Mouse (Mus musculus) intestine, embryonic 14.5 days (tissue): ENCODE measurements at regions not wholly inside any gene's neighbourhood (a gene's known extent, or its start where the extent isn't known, plus 50 kb on each side); places are given as distances from the start of the nearest gene placed in this dataset.

Experiments
- ATAC-seq: fragments of 200-750 bp; cut with Nextera tagmentation; replicated peaks from 2 replicates; pipeline ENCODE4 v1.8.0; 2017; ENCODE audit warnings: low read depth, moderate number of reproducible peaks, moderate TSS enrichment, moderate library complexity; ENCODE audit not compliant: low FRiP score, low TSS enrichment
- DNase-seq: peaks from one replicate; pipeline ENCODE4 v3.0.0-alpha.2; 2018; ENCODE audit warnings: low spot score
- H3K27ac ChIP-seq: fragments of 300-500 bp; sonication (generic); 2 replicates; pipeline ENCODE4 v1.5.1; 2014; ENCODE audit warnings: low read depth, mild to moderate bottlenecking, control low read depth
- H3K27me3 ChIP-seq: fragments of 300-500 bp; sonication (generic); replicated peaks from 2 replicates; pipeline ENCODE4 v1.6.1; 2014; ENCODE audit warnings: low read length, control low read depth; ENCODE audit not compliant: control insufficient read depth, insufficient read depth
- H3K36me3 ChIP-seq: fragments of 300-500 bp; sonication (generic); 2 replicates; pipeline ENCODE4 v1.6.1; 2014; ENCODE audit warnings: low read length, control low read depth; ENCODE audit not compliant: control insufficient read depth, insufficient read depth
- H3K4me1 ChIP-seq: fragments of 300-500 bp; sonication (generic); replicated peaks from 2 replicates; pipeline ENCODE4 v1.6.1; 2014; ENCODE audit warnings: low read length, control low read depth, mixed read lengths; ENCODE audit not compliant: control insufficient read depth, insufficient read depth
- H3K4me2 ChIP-seq: fragments of 300-500 bp; sonication (generic); 2 replicates; pipeline ENCODE4 v1.6.1; 2014; ENCODE audit warnings: low read length
- H3K4me3 ChIP-seq: fragments of 300-500 bp; sonication (generic); 2 replicates; pipeline ENCODE4 v1.5.1; 2014; ENCODE audit warnings: low read depth, low read length, control low read depth, mixed read lengths
- H3K9ac ChIP-seq: fragments of 300-500 bp; sonication (generic); 2 replicates; pipeline ENCODE4 v1.6.1; 2014; ENCODE audit warnings: mild to moderate bottlenecking, low read length
- H3K9me3 ChIP-seq: fragments of 300-500 bp; sonication (generic); 2 replicates; pipeline ENCODE4 v1.6.1; 2016; ENCODE audit warnings: low read length, control low read depth; ENCODE audit not compliant: control insufficient read depth
- WGBS: fragments of 180-500 bp; shearing (Covaris S2); extraction: QIAGEN DNeasy Blood & Tissue Kit; methylation state at CpG from one replicate; pipeline ENCODE4 v1.1.7; 2014; 5-methylcytosine and 5-hydroxymethylcytosine counted together

DNA sequence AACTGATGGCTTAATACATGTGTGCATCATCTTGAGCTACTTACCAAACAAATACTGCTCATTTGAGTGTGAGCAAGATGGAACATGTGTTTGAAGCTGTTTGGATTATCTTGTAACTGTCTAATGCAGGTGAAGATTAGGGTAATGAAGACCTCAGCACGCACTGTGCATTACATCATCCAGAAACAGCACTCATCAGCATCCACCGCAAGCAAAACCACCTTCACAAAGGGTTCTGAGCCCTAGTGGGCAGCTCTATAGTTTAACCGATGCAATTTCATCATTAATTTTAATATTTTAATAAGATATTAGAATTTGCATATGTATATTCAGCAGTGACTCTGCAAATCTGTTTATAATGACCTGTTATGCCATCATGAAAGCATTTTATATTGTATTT lies 664.1 kb downstream of the Lrriq3 start:
- 86% methylated on average over 3 of the region's 3 CpGs for WGBS
- no peak overlapping the region for H3K27ac ChIP-seq
- no peaks in the 10 kb centered on the region for H3K9me3 ChIP-seq
- H3K4me2 ChIP-seq = no peak overlapping the region
- no peaks in the 10 kb centered on the region for H3K27me3 ChIP-seq
- ATAC-seq (no peak), DNase-seq (no peak)
- no peaks in the 10 kb centered on the region for H3K36me3 ChIP-seq
- H3K9ac ChIP-seq = no peak overlapping the region
- no peak overlapping the region for H3K4me3 ChIP-seq
- H3K4me1 ChIP-seq = no peaks in the 10 kb centered on the region

- no peak for ATAC-seq
- H3K4me3 ChIP-seq = no peak overlapping the region
- H3K9ac ChIP-seq = no peak overlapping the region
- no peaks in the 10 kb centered on the region for H3K9me3 ChIP-seq
- no peak overlapping the region for H3K4me2 ChIP-seq
- no peaks in the 10 kb centered on the region for H3K36me3 ChIP-seq
- 87% methylated on average over 1 of the region's 1 CpGs for WGBS
- H3K4me1 ChIP-seq = no peaks in the 10 kb centered on the region
- H3K27ac ChIP-seq = no peak overlapping the region
- no peaks in the 10 kb centered on the region for H3K27me3 ChIP-seq
- DNase-seq = no peak
Measured at GRCm38 (mm10) chr3:155776019-155776418, 682.8 kb downstream of the Lrriq3 start.

GRCm38 (mm10) chr3:155777025-155777424 lies 683.8 kb downstream of the Lrriq3 start:
- Histone ChIP-seq H3K27me3 (no peaks in the 10 kb centered on the region), H3K36me3 (no peaks in the 10 kb centered on the region), H3K4me2 (no peak overlapping the region), H3K4me3 (no peak overlapping the region), H3K4me1 (no peaks in the 10 kb centered on the region), H3K9ac (no peak overlapping the region), H3K9me3 (no peaks in the 10 kb centered on the region), H3K27ac (no peak overlapping the region)
- no peak for DNase-seq
- peak; percentile 64; the same call in 1 of the 2 replicates for ATAC-seq
- WGBS = 57% methylated on average over 1 of the region's 1 CpGs

- no peak for ATAC-seq
- Histone ChIP-seq H3K4me2 (no peak overlapping the region), H3K9ac (no peak overlapping the region), H3K36me3 (no peaks in the 10 kb centered on the region), H3K27me3 (no peaks in the 10 kb centered on the region), H3K4me1 (no peaks in the 10 kb centered on the region), H3K9me3 (no peaks in the 10 kb centered on the region), H3K27ac (no peak overlapping the region), H3K4me3 (no peak overlapping the region)
- 39% methylated on average over 2 of the region's 2 CpGs for WGBS
- DNase-seq = no peak
Measured at GRCm38 (mm10) chr3:155815693-155816092, 722.5 kb downstream of the Lrriq3 start.

DNA sequence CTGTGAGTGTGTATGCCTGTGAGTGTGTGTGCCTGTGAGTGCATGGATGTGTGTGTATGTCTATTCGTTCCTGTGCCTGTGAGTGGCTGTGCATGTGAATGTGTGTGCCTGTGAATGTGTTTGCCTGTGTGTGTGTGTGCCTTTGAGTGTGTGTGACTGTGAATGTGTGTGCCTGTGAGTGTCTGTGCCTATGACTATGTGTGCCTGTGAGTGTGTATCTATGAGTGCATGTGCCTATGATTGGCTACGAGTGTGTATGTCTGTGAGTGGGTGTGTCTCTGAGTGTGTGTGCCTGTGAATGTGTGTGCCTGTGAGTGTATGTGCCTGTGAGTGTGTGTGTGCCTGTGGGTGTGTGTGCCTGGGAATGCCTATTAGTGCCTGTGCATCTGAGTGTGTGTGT lies 731.6 kb downstream of the Lrriq3 start:
- WGBS = 89% methylated on average over 2 of the region's 2 CpGs
- H3K9me3 ChIP-seq = no peaks in the 10 kb centered on the region
- DNase-seq (no peak), ATAC-seq (no peak)
- no peak overlapping the region for H3K4me3 ChIP-seq
- no peak overlapping the region for H3K9ac ChIP-seq
- no peaks in the 10 kb centered on the region for H3K4me1 ChIP-seq
- no peak overlapping the region for H3K27ac ChIP-seq
- no peaks in the 10 kb centered on the region for H3K36me3 ChIP-seq
- H3K4me2 ChIP-seq = no peak overlapping the region
- H3K27me3 ChIP-seq = no peaks in the 10 kb centered on the region

- Histone ChIP-seq H3K4me2 (no peak overlapping the region), H3K27ac (no peak overlapping the region), H3K4me1 (no peaks in the 10 kb centered on the region), H3K4me3 (no peak overlapping the region), H3K27me3 (no peaks in the 10 kb centered on the region), H3K9me3 (no peaks in the 10 kb centered on the region), H3K36me3 (no peaks in the 10 kb centered on the region), H3K9ac (no peak overlapping the region)
- DNase-seq = no peak
- no peak for ATAC-seq
Measured at GRCm38 (mm10) chr3:155866286-155866685, 695.3 kb upstream of the Negr1 start.

DNA sequence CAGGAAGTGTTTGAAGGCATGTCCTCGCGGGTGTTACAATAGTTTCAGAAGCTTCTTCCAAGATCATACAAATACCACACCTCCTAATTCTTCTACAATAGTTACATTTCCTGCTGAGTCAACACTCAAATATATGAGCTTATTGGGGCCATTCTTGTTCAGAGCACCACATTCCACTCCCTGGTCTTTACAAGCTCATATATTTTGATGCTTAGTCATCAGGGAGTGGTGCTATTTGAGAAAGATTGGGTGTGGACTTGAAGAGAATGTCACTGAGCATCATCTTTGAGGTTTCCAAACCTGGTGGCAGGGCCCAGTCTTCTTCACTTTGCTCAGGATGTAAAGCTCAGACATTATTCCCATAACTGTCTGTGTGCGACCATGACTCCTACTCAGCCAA lies 685.9 kb upstream of the Negr1 start:
- ATAC-seq (no peak), DNase-seq (no peak)
- no peak overlapping the region for H3K9ac ChIP-seq
- no peaks in the 10 kb centered on the region for H3K4me1 ChIP-seq
- H3K4me3 ChIP-seq = no peak overlapping the region
- H3K27me3 ChIP-seq = no peaks in the 10 kb centered on the region
- H3K9me3 ChIP-seq = no peaks in the 10 kb centered on the region
- H3K36me3 ChIP-seq = no peaks in the 10 kb centered on the region
- WGBS = 95% methylated on average over 3 of the region's 3 CpGs
- H3K4me2 ChIP-seq = no peak overlapping the region
- no peak overlapping the region for H3K27ac ChIP-seq

- 86% methylated on average over 2 of the region's 2 CpGs for WGBS
- no peak overlapping the region for H3K27ac ChIP-seq
- H3K9ac ChIP-seq = no peak overlapping the region
- DNase-seq (no peak), ATAC-seq (no peak)
- H3K27me3 ChIP-seq = no peaks in the 10 kb centered on the region
- H3K4me2 ChIP-seq = no peak overlapping the region
- H3K4me1 ChIP-seq = no peaks in the 10 kb centered on the region
- no peak overlapping the region for H3K4me3 ChIP-seq
- H3K9me3 ChIP-seq = no peaks in the 10 kb centered on the region
- H3K36me3 ChIP-seq = no peaks in the 10 kb centered on the region
Measured at GRCm38 (mm10) chr3:155878401-155878800, 683.2 kb upstream of the Negr1 start.

DNA sequence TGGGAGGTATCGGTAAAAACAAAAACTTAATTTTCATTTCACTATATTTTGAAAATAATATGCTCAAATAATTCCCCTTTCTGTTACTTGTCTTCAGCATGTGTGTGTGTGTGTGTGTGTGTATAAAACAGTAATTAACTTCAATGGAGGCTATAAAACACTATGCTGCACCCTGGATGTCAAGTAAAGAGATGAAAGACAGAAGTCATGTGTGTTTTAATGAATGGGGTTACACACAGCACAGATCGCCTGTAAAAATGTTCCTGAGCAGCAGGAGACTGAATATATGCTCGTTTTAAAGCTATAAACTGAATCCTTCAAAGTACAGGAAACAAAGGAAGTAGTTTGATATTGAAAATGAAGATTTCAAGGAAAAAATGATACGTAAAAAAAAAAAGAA lies 680.9 kb upstream of the Negr1 start:
- Histone ChIP-seq H3K36me3 (no peaks in the 10 kb centered on the region), H3K27ac (no peak overlapping the region), H3K4me2 (no peak overlapping the region), H3K9ac (no peak overlapping the region), H3K9me3 (no peaks in the 10 kb centered on the region), H3K27me3 (no peaks in the 10 kb centered on the region), H3K4me3 (no peak overlapping the region), H3K4me1 (no peaks in the 10 kb centered on the region)
- DNase-seq (no peak), ATAC-seq (no peak)
- WGBS = 59% methylated on average over 4 of the region's 4 CpGs
